Mouse (Mus musculus) liver, embryonic 13.5 days (tissue): Measurements from ENCODE around the gene Desi1. TPM values are rescaled to one million over a fixed set of nuclear protein-coding genes. Genes with fewer than 3 reads are reported as not detected.

Experiments
- ATAC-seq: fragments of 200-750 bp; cut with Nextera tagmentation; 2 replicates; pipeline ENCODE4 v1.8.0; 2017; ENCODE audit warnings: low read depth, mild to moderate bottlenecking, moderate number of reproducible peaks, moderate library complexity
- DNase-seq: peaks from one replicate; pipeline ENCODE4 v3.0.0; 2022
- H3K27ac ChIP-seq: fragments of 300-500 bp; sonication (generic); 2 replicates; pipeline ENCODE4 v1.5.1; 2015; ENCODE audit warnings: moderate library complexity, mild to moderate bottlenecking, inconsistent platforms
- H3K27me3 ChIP-seq: fragments of 300-500 bp; sonication (generic); 2 replicates; pipeline ENCODE4 v1.6.1; 2015; ENCODE audit warnings: mild to moderate bottlenecking, inconsistent platforms
- H3K36me3 ChIP-seq: fragments of 300-500 bp; sonication (generic); 2 replicates; pipeline ENCODE4 v1.6.1; 2015; ENCODE audit warnings: mild to moderate bottlenecking, inconsistent platforms
- H3K4me1 ChIP-seq: fragments of 300-500 bp; sonication (generic); replicated peaks from 2 replicates; pipeline ENCODE4 v1.6.1; 2015; ENCODE audit warnings: inconsistent platforms
- H3K4me2 ChIP-seq: fragments of 300-500 bp; sonication (generic); 2 replicates; pipeline ENCODE4 v1.6.1; 2015; ENCODE audit warnings: inconsistent platforms, mild to moderate bottlenecking, moderate library complexity
- H3K4me3 ChIP-seq: fragments of 300-500 bp; sonication (generic); replicated peaks from 2 replicates; pipeline ENCODE4 v1.5.1; 2015; ENCODE audit warnings: mild to moderate bottlenecking, inconsistent platforms
- H3K9ac ChIP-seq: fragments of 300-500 bp; sonication (generic); 2 replicates; pipeline ENCODE4 v1.6.1; 2015; ENCODE audit warnings: mild to moderate bottlenecking, inconsistent platforms
- H3K9me3 ChIP-seq: fragments of 300-500 bp; sonication (generic); replicated peaks from 2 replicates; pipeline ENCODE4 v1.6.1; 2016; ENCODE audit warnings: inconsistent platforms
- WGBS: fragments of 180-500 bp; shearing (Covaris S2); methylation state at CpG from one replicate; pipeline ENCODE4 v1.1.7; 2015; ENCODE audit not compliant: insufficient replicate concordance; 5-methylcytosine and 5-hydroxymethylcytosine counted together
- polyA plus RNA-seq: library from polyadenylated mRNA; unstranded; fragments of >200 nt; fragmentation: Nextera tagmentation; extraction: Ambion mirVana; gene quantifications from 2 replicates; pipeline ENCODE4 v1.2.1, GENCODE M21; 2015

The Desi1 gene
- polyA plus RNA-seq = 12.8 and 13.7 TPM in 2 replicates

DNA sequence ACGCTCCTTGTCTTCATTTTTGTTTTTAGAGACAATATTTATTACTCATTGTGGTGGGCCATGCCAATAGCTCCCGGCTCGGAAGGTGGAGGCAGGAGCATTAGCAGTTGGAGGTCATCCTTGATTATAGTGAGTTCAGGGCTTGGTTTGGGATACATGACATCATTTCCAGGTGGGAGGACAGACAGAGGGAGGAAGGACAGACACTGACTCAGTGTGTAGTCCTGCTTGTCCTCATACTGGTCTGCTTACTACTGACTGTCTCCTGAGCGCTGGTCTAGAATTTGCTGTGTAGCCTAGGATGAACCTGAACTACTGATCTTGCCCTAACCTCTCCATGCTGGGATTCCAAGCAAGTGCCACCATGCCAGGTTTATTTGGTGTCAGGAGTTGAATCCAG, at the start of gene Desi1:
Desi1 (minus strand) TSS at position 101 of the 400 bp plus-strand sequence.
- Histone ChIP-seq H3K4me3 (no peak within 1 kb of the TSS), H3K4me2 (no peak within 1 kb of the TSS), H3K27ac (no peak within 1 kb of the TSS), H3K9me3 (no peaks in the 10 kb centered on the region), H3K36me3 (peaks cover 94% of the 10 kb centered on the region), H3K27me3 (no peaks in the 10 kb centered on the region), H3K4me1 (peaks cover 4% of the 10 kb centered on the region; the same call in 1 of the 2 replicates), H3K9ac (no peak within 1 kb of the TSS)
- DNase-seq = no peak
- WGBS = 85% methylated on average over 4 of the region's 4 CpGs
- ATAC-seq = no peak

DNA sequence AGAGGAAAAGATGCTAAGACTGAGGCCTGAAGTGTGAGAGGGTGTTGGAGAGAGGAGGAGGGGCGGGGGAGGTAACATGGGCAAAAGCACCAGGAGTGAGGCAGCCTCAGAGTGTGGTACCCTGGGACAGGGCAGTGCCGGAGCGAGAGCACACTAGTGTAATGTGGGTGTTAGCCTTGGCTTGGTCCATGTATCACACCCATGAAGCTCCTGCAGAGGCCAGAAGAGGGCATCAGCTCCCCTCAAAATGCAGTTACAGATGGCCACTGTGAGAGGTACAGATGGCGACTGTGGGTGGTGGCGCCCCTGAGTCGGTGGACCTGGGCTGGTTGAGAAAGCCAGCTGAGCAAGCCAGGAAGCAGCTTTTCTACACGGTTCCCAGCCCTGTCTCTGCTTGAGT, 47.5 kb upstream of the Desi1 start:
- H3K27me3 ChIP-seq = peaks cover 25% of the 10 kb centered on the region
- no peaks in the 10 kb centered on the region for H3K9me3 ChIP-seq
- H3K27ac ChIP-seq = no peak overlapping the region
- DNase-seq (no peak), ATAC-seq (no peak)
- no peak overlapping the region for H3K4me2 ChIP-seq
- 27% methylated on average over 7 of the region's 7 CpGs for WGBS
- H3K36me3 ChIP-seq = no peaks in the 10 kb centered on the region
- H3K9ac ChIP-seq = no peak overlapping the region
- H3K4me1 ChIP-seq = no peaks in the 10 kb centered on the region
- no peak overlapping the region for H3K4me3 ChIP-seq

DNA sequence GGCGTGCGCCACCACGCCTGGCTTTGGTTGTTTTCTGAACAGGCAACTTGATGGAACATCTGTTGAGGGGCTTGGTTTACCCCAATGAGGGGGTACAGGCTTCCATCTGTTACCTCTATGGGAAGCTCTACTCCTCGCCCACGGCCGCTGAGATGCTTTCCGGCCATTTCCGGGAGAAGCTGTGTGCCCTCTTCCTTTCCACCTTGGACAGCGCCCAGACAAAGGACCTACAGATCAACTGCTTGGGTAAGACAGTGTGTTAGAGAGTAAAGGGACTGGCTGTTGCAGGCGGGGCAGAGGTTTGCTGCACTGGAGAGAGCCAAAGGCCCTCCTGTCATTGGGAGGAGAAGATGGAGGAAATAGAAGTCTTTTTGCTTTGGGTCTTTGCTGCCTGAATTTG, 46.2 kb upstream of the Desi1 start:
- ATAC-seq = no peak
- H3K9me3 ChIP-seq = no peaks in the 10 kb centered on the region
- H3K4me3 ChIP-seq = no peak overlapping the region
- no peaks in the 10 kb centered on the region for H3K36me3 ChIP-seq
- DNase-seq = no peak
- no peak overlapping the region for H3K27ac ChIP-seq
- 42% methylated on average over 10 of the region's 10 CpGs for WGBS
- peaks cover 19% of the 10 kb centered on the region; the same call in 1 of the 2 replicates for H3K27me3 ChIP-seq
- no peak overlapping the region for H3K4me2 ChIP-seq
- no peak overlapping the region for H3K9ac ChIP-seq
- no peaks in the 10 kb centered on the region for H3K4me1 ChIP-seq

DNA sequence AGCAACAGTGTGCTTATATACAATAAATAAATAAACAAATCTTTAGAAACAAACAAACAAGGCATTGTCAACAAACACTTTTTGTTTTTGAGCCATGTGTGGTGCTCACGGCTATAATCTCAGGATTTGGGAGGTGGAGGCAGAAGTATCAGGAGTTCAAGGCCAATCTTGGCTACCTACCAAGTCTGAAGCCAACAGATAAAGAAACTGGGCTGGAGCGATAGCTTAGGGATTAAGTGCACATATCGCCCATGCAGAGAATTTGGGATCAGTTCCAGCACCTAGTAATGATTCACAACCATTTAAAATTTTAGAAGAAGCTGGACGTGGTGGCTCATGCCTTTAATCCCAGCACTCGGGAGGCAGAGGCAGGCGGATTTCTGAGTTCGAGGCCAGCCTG, 39.8 kb upstream of the Desi1 start:
- no peak for ATAC-seq
- WGBS = 68% methylated on average over 7 of the region's 7 CpGs
- no peak overlapping the region for H3K27ac ChIP-seq
- H3K36me3 ChIP-seq = no peaks in the 10 kb centered on the region
- H3K9ac ChIP-seq = no peak overlapping the region
- H3K9me3 ChIP-seq = no peaks in the 10 kb centered on the region
- no peaks in the 10 kb centered on the region for H3K4me1 ChIP-seq
- H3K27me3 ChIP-seq = peaks cover 47% of the 10 kb centered on the region
- no peak overlapping the region for H3K4me2 ChIP-seq
- no peak for DNase-seq
- no peak overlapping the region for H3K4me3 ChIP-seq

DNA sequence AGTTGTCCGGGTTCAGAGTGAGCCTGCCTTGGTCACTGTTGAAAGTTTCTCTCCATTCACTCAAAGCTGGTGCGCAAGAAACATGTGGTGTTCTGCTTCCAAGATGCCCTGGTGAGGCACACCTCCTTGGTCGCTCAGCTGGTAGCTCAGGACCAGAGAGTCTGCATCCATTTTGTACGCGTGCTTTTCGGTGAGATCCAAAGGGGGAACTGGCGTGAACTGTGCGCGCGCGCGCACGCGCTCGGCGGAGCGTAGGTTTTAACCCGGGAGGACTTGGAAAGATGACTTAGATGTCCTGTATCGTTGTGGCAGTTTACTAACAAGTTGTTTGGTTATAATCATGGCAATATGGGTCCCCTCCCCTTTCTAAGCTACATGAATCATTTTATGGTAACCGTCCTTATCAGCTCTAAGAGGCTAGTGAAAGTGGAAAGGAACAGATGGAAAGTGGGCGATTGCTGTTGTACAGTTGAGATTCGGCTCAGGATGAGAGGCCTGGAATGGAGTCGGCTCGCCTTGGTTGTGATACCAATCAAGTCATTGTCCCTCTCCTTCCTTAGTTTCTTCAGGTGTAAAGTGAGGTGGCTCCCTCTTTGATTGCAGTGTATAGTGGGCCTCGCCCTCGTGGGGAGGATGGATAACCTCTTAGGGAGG, 38.3 kb upstream of the Desi1 start:
- 78% methylated on average over 26 of the region's 26 CpGs for WGBS
- H3K4me1 ChIP-seq = no peaks in the 10 kb centered on the region
- H3K4me2 ChIP-seq = no peak overlapping the region
- peaks cover 55% of the 10 kb centered on the region for H3K27me3 ChIP-seq
- no peak overlapping the region for H3K9ac ChIP-seq
- DNase-seq (no peak), ATAC-seq (no peak)
- H3K36me3 ChIP-seq = no peaks in the 10 kb centered on the region
- no peak overlapping the region for H3K27ac ChIP-seq
- H3K4me3 ChIP-seq = no peak overlapping the region
- no peaks in the 10 kb centered on the region for H3K9me3 ChIP-seq

DNA sequence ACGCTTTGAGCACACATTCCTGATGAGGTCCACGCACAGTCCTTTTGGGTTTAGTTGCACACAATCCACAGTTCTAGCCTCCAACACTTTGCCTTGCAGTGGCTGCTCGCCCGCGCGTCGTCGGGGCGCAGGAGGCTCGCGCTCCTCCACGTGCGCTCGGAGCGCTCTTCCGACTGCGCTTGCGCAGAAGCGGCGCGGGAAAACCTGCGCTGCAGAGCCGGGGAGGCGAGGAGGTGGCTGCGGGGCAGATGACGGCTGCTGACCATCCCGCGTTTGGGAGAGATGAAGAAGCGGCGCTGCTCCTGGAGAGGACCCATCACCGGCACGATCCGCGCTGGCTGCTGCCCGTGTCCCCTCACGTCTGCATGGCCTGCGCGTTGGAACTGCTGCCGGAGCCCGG, 36.2 kb upstream of the Desi1 start, which contains the start of gene Mei1:
Mei1 (plus strand) TSS at position 99 of the 400 bp plus-strand sequence.
- DNase-seq = no peak

DNA sequence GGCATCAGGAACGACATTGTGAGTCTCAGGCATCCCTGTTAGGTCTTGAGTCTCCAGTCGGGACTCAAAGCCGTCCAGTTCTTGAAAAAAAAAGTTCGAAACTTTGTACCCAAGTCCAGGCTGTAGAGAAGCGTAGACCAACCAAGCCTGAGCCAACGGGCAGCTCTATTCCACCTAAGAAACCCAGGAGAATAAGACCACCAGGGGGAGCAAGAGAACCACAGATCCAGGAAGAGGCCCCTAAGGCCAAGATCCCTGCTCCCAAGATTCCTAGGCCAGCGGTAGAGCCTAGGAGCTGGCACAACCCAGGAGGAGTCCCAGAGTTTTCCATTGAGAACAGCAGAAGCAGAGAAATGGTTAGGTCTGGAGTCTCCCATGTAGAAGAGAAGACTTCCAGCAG, 31.8 kb upstream of the Desi1 start:
- H3K9ac ChIP-seq = no peak overlapping the region
- H3K4me3 ChIP-seq = no peak overlapping the region
- ATAC-seq (no peak), DNase-seq (peak; percentile 39)
- 12% methylated on average over 7 of the region's 7 CpGs for WGBS
- H3K36me3 ChIP-seq = no peaks in the 10 kb centered on the region
- no peak overlapping the region for H3K4me2 ChIP-seq
- no peaks in the 10 kb centered on the region for H3K4me1 ChIP-seq
- H3K27me3 ChIP-seq = peaks cover 83% of the 10 kb centered on the region
- no peak overlapping the region for H3K27ac ChIP-seq
- no peaks in the 10 kb centered on the region for H3K9me3 ChIP-seq

More for the DNA sequence above, 36.2 kb upstream of the Desi1 start, which contains the start of gene Mei1:
- Histone ChIP-seq H3K4me3 (no peak within 1 kb of the TSS; the same call in 1 of the 2 replicates), H3K9ac (no peak within 1 kb of the TSS), H3K27ac (no peak within 1 kb of the TSS), H3K4me1 (no peaks in the 10 kb centered on the region), H3K4me2 (0 out of 2 replicates have a peak within 1 kb of the TSS, but pooled peaks have one; percentile 4), H3K9me3 (no peaks in the 10 kb centered on the region), H3K27me3 (peaks cover 72% of the 10 kb centered on the region), H3K36me3 (no peaks in the 10 kb centered on the region)
- no peak for ATAC-seq
- WGBS = 21% methylated on average over 40 of the region's 40 CpGs

DNA sequence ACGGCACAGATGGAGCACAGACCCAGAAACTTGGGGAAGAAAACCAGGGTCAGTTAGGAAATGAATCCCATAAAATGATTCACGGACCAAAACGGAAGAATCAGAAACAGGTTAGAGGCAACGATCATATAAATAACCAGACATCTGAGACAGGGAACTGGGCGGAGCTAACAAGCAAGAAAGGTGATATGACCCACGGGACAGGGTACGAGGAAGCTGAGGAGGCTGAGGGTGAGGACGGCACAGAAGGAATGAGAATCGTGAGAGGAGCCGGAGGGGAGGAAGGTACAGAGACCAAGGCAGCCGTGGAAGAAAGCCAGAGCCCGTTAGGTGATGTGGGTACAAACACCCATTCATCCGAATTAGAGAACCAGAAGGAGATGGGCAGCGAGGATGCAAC, 30.2 kb upstream of the Desi1 start:
- no peak overlapping the region for H3K27ac ChIP-seq
- H3K36me3 ChIP-seq = no peaks in the 10 kb centered on the region
- H3K9me3 ChIP-seq = no peaks in the 10 kb centered on the region
- ATAC-seq (no peak), DNase-seq (no peak)
- H3K4me2 ChIP-seq = no peak overlapping the region
- H3K4me1 ChIP-seq = no peaks in the 10 kb centered on the region
- WGBS = 57% methylated on average over 14 of the region's 14 CpGs
- H3K27me3 ChIP-seq = peaks cover 74% of the 10 kb centered on the region
- no peak overlapping the region for H3K9ac ChIP-seq
- no peak overlapping the region for H3K4me3 ChIP-seq

DNA sequence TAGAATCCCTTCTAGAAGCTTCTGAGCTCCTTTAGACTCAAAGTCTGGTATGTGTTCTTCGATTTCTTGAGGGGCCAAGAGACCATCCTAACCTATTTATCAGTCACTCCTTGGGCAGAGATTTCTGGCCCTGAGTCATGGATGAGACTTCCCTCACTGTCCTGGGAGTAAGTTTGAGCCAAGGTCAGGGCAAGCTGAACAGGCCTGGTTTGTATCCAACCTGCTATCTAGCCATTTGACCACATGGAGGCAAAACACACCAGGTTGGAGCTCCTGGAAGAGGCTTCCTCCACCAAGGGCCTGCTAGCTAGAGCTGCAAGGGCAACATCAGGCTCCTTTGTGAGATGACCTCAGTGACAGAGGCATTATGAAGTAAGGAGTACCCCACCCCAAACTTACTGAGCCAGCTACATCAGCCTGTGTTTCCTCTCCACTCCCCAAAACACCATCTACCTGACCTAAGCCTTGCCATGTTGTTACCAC, 25.1 kb upstream of the Desi1 start, which contains the start of gene 4930407I10Rik:
4930407I10Rik (plus strand) TSS at position 433 of the 483 bp plus-strand sequence.
- WGBS = 50% methylated on average over 1 of the region's 1 CpGs
- no peak within 1 kb of the TSS for H3K4me2 ChIP-seq
- no peak within 1 kb of the TSS for H3K27ac ChIP-seq
- no peaks in the 10 kb centered on the region for H3K36me3 ChIP-seq
- H3K4me1 ChIP-seq = no peaks in the 10 kb centered on the region
- DNase-seq = no peak
- no peak within 1 kb of the TSS for H3K4me3 ChIP-seq
- H3K9me3 ChIP-seq = no peaks in the 10 kb centered on the region
- no peak within 1 kb of the TSS for H3K9ac ChIP-seq
- H3K27me3 ChIP-seq = peaks cover 30% of the 10 kb centered on the region
- ATAC-seq = no peak

DNA sequence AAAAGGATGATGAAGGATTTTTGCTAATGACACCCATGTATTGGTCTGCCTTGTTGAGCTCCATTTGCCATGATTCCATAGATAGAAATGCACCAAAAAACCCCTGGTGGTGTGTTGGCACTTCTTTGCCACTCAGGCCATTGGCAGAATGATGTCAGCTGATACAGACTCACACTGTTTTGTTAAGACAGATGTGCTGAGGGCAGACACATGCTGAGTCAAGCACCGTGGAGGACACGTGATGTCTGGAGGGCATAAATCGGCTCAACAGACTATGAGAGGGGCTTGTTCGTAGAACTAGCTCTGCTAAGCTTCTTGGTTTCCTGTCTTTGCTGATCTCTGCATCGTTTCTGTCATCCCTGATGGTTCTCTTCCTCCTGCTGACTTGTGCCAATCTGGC, 18.9 kb upstream of the Desi1 start:
- Histone ChIP-seq H3K9me3 (no peaks in the 10 kb centered on the region), H3K4me2 (no peak overlapping the region), H3K4me3 (no peak overlapping the region), H3K9ac (no peak overlapping the region), H3K36me3 (no peaks in the 10 kb centered on the region), H3K27ac (no peak overlapping the region), H3K4me1 (peaks cover 7% of the 10 kb centered on the region), H3K27me3 (peaks cover 22% of the 10 kb centered on the region)
- DNase-seq = no peak
- WGBS = 52% methylated on average over 5 of the region's 5 CpGs
- no peak for ATAC-seq

DNA sequence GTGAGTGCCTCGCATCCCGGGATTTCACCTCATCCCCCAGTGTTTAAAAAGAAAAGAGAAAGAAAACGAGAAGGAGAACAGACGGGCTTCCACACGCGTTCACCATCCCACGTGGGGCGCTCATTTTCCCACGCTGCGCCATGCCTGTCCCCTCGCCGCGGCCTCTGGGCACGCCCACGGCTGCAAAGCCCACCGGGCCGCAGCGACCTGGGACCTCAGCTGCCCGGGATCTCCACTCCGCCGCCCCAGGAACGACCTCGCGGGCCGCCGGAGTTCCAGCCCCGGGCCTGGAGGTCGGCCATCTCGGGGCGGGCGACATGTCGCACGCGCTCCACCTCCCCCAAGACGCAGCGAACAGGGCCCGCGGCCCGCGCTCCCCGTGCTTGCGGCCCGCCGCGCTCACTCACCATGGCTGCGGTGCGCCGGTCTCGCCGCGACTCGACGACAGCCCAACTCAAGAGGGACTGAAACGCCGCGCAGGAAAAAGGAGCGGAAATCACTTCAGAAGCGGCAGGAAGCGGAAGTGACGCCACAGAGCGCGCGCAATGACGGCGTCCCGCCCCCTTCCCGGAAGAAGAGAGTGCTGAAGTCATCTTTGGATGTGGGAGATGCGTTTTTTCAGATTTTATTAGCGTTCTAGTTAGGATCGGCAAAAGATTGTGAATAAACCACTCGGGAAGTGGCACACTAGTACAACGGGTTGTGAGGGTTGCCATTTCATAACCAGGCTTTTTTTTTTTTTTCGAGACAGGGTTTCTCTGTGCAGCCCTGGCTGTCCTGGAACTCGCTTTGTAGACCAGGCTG, 13.6 kb upstream of the Desi1 start, which contains the start of gene Snu13:
Snu13 (minus strand) TSS at position 519 of the 804 bp plus-strand sequence.
- H3K4me1 ChIP-seq = peaks cover 37% of the 10 kb centered on the region
- peak; percentile 84 for DNase-seq
- no peaks in the 10 kb centered on the region for H3K9me3 ChIP-seq
- H3K27ac ChIP-seq = peak within 1 kb of the TSS; percentile 91
- under 1% methylated on average over 74 of the region's 74 CpGs for WGBS
- H3K9ac ChIP-seq = peak within 1 kb of the TSS; percentile 99
- peak; percentile 84 for ATAC-seq
- H3K4me2 ChIP-seq = peak within 1 kb of the TSS; percentile 90
- H3K36me3 ChIP-seq = peaks cover 24% of the 10 kb centered on the region
- peaks cover 17% of the 10 kb centered on the region for H3K27me3 ChIP-seq
- peak within 1 kb of the TSS; percentile 99 for H3K4me3 ChIP-seq
